Mouse (Mus musculus) urinary bladder, adult 18-20 months (tissue): ENCODE results near the gene Hoxc11.

Source experiments
- DNase-seq, 2 experiments: peaks; one replicate each; pipeline ENCODE4 v3.0.0; 2022; ENCODE audit warnings: low spot score in 2 of 2, mixed read lengths in 2 of 2

Gene Hoxc11

DNA sequence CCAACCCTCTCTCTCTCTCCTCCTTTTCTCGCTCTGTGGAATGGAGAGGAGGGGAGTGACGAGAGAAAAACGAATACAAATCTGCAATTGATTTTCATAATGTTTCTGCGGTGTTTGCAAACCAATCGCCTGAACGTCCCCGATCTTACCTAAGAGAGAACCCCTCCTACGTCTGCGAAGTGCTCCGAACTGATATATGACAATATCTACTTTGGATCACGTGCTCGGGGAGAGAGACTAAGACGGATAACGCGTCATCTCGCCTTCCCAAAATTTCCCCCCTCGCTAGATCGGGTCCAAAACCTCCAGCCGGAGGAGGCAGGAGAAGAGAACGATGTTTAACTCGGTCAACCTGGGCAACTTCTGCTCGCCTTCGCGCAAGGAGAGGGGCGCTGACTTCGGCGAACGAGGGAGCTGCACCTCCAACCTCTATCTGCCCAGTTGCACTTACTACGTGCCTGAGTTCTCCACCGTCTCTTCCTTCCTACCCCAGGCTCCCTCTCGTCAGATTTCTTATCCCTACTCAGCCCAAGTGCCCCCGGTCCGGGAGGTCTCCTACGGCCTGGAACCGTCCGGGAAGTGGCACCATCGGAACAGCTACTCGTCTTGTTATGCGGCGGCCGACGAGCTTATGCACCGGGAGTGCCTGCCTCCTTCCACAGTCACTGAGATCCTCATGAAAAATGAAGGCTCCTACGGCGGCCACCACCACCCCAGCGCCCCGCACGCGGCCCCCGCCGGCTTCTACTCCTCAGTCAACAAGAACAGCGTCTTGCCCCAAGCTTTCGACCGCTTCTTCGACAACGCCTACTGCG lies at the start of gene Hoxc11:
TSS of gene Hoxc11 (plus strand) at position 236 of the 815 bp plus-strand sequence.
- DNase-seq = no peak

- no peak for DNase-seq
Measured at GRCm38 (mm10) chr15:102904946-102905345, 49.3 kb upstream of the Hoxc11 start.

DNA sequence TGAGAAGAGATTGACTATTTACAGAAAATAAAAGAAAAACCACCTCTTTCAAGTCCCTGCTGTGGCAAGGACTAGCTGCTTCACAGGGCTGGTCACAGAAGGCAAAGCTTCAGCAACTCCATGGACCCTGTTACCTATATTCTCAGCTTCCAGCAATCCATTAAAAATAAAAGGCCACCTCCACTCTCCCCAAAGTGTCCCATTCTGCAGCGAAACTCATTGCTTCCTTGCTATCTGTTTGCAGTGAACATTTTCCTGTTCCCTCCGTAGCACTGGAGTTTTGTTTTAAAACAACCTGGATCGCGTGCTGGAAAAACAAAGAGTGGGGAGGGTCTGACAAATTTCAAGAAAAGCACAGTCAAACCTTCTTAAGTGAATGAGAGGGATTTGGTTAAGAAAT lies 44.7 kb upstream of the Hoxc11 start:
- DNase-seq = no peak

DNA sequence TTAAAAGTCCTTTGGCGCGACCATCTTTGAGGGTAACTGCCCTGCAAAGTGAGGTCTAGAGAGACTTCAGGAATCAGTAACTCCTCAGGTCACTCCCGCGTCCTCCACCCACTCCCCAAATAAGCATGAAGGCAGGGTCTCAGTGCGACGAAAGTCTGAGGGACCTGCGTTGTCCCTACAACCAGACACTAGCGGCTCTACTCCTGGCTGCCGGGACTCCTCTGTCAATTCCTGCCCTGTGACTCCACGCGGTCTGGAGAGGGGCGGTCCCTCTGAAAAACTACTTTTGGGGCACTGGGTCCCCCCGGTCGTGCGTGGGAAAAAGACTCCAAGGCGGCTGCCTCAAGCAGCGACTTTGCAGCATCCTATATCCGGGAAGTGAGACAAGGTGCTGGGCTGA lies 44.2 kb upstream of the Hoxc11 start:
- no peak for DNase-seq

- DNase-seq = no peak
Measured at GRCm38 (mm10) chr15:102910496-102911095, 43.6 kb upstream of the Hoxc11 start.

- no peak for DNase-seq
Measured at GRCm38 (mm10) chr15:102913038-102913585, 41.1 kb upstream of the Hoxc11 start.

DNA sequence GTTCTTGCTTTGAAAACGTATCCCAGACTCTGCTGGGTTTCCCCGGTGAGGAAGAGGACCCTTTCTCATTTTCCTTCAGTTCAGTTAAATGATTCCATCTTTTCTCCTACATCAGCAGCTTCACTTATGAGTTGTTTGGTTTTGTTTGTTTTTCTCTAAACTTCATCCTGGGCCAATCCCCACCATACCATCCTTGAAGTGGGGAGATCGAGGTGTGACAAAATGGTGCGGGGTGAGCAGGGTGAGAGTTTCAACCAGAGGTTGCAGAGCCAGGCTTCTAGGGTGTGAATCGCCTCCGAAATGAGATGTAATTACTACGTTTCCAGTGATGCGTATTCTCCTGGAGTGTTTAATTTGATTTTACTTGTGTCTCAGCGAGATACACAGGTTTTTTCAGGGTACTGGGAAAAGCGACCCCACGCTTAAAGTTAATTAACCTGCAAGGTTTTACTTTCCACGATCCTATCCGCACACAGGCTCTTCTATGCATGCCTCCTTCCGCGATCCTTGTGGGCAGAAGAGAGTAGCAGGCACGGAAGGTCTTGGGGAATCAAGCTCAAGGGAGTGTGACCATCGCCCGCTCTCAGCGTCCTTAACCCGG lies 36.2 kb upstream of the Hoxc11 start:
- no peak for DNase-seq

GRCm38 (mm10) chr15:102918611-102919265 lies 35.5 kb upstream of the Hoxc11 start:
- no peak for DNase-seq

- no peak for DNase-seq
Measured at GRCm38 (mm10) chr15:102919336-102920180, 34.7 kb upstream of the Hoxc11 start.

DNA sequence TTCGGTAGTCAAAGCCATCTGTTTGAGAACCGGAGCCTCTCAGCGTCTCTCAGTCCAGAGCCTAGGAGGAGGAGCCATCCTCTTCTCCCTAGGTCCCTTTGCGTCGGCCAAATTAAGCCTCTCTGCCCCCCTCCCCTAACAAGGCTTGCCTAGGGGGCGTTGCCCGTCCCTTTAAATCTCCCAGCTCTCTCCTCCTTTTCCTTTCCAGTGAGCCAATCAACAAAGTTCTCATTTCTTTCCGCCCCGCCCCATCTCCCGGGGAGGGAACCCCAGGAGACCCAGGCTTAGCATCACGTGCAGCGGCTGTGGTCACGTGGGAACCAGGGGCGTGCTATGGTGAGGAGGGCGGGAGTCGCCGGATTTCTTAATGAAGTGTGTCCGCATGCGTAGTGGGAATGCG lies 33.6 kb upstream of the Hoxc11 start:
- DNase-seq = peak in 1 of 2 experiments; percentile 60

DNA sequence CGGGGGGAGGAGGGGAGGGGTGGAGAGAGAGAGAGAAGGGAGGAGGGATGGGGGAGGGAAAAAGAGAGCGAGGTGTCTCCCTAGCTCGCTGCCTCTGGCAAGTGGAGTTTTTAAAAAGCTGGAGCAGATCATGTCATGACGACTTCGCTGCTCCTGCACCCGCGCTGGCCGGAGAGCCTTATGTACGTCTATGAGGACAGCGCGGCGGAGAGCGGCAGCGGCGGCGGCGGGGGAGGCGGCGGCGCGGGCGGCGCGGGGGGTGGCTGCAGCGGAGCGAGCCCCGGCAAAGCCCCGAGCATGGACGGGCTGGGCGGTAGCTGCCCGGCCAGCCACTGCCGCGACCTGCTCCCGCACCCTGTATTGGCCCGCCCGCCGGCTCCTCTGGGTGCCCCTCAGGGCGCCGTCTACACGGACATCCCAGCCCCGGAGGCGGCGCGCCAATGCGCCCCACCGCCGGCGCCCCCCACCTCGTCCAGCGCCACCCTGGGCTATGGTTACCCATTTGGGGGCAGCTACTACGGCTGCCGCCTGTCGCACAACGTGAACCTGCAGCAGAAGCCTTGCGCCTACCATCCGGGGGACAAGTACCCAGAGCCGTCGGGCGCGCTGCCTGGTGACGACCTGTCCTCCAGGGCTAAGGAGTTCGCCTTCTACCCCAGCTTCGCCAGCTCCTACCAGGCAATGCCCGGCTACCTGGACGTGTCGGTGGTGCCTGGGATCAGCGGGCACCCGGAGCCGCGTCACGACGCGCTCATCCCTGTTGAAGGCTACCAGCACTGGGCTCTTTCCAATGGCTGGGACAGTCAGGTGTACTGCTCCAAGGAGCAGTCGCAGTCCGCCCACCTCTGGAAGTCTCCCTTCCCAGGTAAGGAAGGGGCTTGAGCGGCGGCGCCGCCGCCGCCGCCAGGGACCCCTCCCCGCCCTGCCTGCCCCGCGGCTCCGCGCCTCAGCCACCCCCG lies 32.9 kb upstream of the Hoxc11 start, which contains the start of gene Hoxc13:
TSS of gene Hoxc13 (plus strand) at position 51 of the 959 bp plus-strand sequence.
- no peak for DNase-seq

- peak in 1 of 2 experiments; percentile 69 for DNase-seq
Measured at GRCm38 (mm10) chr15:102922012-102922362, 32.2 kb upstream of the Hoxc11 start.

GRCm38 (mm10) chr15:102922636-102923500 lies 31.4 kb upstream of the Hoxc11 start:
- DNase-seq = no peak

DNA sequence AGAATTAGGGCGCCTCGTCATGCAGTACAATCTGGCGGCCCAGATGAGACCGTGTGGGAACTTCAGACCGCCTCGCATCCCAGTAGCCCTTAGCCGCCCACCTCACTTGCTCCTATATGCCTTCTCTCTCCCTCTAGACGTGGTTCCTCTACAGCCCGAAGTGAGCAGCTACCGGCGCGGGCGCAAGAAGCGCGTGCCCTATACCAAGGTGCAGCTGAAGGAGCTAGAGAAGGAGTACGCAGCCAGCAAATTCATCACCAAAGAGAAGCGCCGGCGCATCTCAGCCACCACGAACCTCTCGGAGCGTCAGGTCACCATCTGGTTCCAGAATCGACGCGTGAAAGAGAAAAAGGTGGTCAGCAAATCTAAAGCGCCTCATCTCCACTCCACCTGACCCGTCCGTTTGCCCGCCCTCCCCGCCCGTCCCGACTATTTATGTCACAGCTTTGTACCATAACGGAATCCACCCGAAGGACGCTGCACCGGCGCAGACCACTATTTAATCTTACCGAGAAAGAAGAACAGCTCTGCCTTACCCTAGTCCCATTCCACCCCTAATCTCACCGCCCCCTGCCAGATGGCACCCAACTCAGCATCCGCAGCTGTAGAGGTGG lies 27.1 kb upstream of the Hoxc11 start:
- DNase-seq = no peak

DNA sequence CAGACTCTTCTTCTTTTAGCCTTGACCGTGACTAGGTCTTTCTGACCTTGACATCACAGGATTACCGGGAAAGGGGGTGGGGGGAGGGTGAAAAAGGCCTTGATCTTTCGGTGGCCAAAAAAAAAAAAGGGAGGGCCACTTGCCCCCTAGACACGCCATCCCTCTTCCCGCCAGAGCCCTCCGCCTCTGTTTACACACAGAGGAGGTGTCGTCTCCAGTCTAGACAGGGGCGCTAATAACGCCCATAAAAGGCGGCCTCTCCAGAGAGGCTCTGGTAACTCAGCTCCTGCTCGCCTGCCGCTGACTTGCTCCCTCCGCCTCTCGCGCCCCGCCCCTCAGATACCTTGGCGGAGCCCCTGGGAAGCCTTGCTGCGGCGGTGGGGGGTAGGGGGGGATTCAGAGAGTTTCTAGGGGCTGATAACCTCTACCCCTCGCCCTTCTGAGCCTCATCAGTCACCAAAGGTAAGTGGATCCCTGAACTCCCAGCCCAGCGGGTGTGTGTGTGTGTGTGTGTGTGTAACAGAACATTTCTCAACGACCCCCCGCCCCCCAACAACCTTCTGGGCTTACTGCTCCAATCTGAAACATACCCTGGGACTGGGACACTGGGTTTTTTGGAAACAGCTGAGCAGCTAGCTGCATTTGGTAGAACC lies 22.4 kb upstream of the Hoxc11 start:
- no peak for DNase-seq

DNA sequence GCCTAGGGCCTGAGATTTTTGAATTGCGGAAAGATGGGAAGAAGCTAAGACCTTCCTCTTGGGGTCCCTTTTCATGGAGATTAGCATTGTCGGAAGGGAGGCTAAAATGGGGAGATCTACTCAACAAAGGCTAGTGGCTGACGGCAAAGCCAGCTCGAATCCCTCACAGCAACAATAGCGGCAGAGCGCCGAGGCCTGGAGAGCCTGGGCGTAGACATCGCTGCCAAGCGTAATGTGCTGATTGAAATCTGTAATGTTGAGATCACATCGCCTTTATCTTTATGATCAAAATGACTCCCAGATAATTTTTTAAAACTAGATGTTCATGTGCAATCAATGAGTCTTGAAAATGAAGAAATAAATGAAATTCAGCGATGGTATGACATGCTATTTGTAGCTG lies 19.8 kb upstream of the Hoxc11 start:
- no peak for DNase-seq

DNA sequence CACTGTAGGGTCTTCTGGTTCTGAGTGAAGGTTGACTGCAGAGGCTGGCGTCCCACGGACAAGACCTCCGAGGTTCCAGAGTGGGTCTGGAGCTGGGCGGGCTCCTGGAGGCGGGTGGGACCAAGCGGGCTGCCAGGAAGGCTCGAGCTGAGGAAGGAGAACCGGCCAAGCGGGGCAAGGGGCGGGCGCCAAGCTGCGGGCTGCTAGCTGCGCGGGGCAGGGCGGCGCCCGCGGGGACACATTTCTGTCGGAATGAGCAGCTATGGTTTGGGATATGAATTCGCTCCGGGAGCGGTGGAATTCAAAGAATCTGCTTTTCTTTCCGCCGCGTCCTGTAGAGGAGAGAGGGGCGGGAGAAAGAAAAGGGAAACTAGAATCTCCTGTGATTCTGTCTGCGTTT lies 19.3 kb upstream of the Hoxc11 start:
- DNase-seq = no peak
